Mouse (Mus musculus) heart, embryonic 12.5 days (tissue): ENCODE measurements around the gene Gm21885. TPM values are rescaled to one million over a fixed set of nuclear protein-coding genes. Genes with fewer than 3 reads are reported as not detected.

Source experiments
- ATAC-seq: fragments of 200-750 bp; cut with Nextera tagmentation; 2 replicates; pipeline ENCODE4 v1.8.0; 2017; ENCODE audit warnings: moderate TSS enrichment, moderate library complexity; ENCODE audit not compliant: insufficient number of reproducible peaks, low FRiP score
- H3K27ac ChIP-seq: fragments of 300-500 bp; sonication (generic); 2 replicates; pipeline ENCODE4 v1.5.1; 2016; ENCODE audit warnings: mild to moderate bottlenecking, moderate library complexity; ENCODE audit not compliant: poor library complexity, severe bottlenecking
- H3K27me3 ChIP-seq: fragments of 300-500 bp; sonication (generic); replicated peaks from 2 replicates; pipeline ENCODE4 v1.6.1; 2016; ENCODE audit warnings: mild to moderate bottlenecking, moderate library complexity
- H3K36me3 ChIP-seq: fragments of 300-500 bp; sonication (generic); 2 replicates; pipeline ENCODE4 v1.6.1; 2016; ENCODE audit warnings: mild to moderate bottlenecking, moderate library complexity
- H3K4me1 ChIP-seq: fragments of 300-500 bp; sonication (generic); replicated peaks from 2 replicates; pipeline ENCODE4 v1.6.1; 2016; ENCODE audit warnings: mild to moderate bottlenecking
- H3K4me2 ChIP-seq: fragments of 300-500 bp; sonication (generic); 2 replicates; pipeline ENCODE4 v1.6.1; 2016; ENCODE audit warnings: mild to moderate bottlenecking, moderate library complexity
- H3K4me3 ChIP-seq: fragments of 300-500 bp; sonication (generic); 2 replicates; pipeline ENCODE4 v1.5.1; 2016; ENCODE audit warnings: mild to moderate bottlenecking
- H3K9ac ChIP-seq: fragments of 300-500 bp; sonication (generic); 2 replicates; pipeline ENCODE4 v1.6.1; 2016; ENCODE audit warnings: mild to moderate bottlenecking, moderate library complexity
- H3K9me3 ChIP-seq: fragments of 300-500 bp; sonication (generic); replicated peaks from 2 replicates; pipeline ENCODE4 v1.6.1; 2016; ENCODE audit warnings: mild to moderate bottlenecking, moderate library complexity
- WGBS: fragments of 180-500 bp; shearing (Covaris S2); methylation state at CpG from one replicate; pipeline ENCODE4 v1.1.7; 2016; 5-methylcytosine and 5-hydroxymethylcytosine counted together
- polyA plus RNA-seq: library from polyadenylated mRNA; unstranded; fragments of >200 nt; fragmentation: Nextera tagmentation; extraction: Ambion mirVana; gene quantifications from 2 replicates; pipeline ENCODE4 v1.2.1, GENCODE M21; 2016

Gene Gm21885
- polyA plus RNA-seq, 1 experiment from 2014 or later: not detected

- no peaks in the 10 kb centered on the region for H3K27me3 ChIP-seq
- H3K27ac ChIP-seq: no peak overlapping the region
- peaks cover 18% of the 10 kb centered on the region for H3K36me3 ChIP-seq
- H3K9ac ChIP-seq: peak overlapping the region; percentile 45; the same call in 1 of the 2 replicates
- ATAC-seq: no peak
- 92% methylated on average over 3 of the region's 3 CpGs for WGBS
- peak overlapping the region; percentile 13; the same call in 1 of the 2 replicates for H3K4me2 ChIP-seq
- H3K4me1 ChIP-seq: peaks cover 37% of the 10 kb centered on the region
- no peaks in the 10 kb centered on the region for H3K9me3 ChIP-seq
- no peak overlapping the region for H3K4me3 ChIP-seq
These were observed 48.5 kb downstream of the Gm21885 start for GRCm38 (mm10) chr11:94330211-94330610.

GRCm38 (mm10) chr11:94332726-94333125, 51.1 kb downstream of the Gm21885 start:
- 91% methylated on average over 6 of the region's 6 CpGs for WGBS
- Histone ChIP-seq H3K36me3 (peaks cover 36% of the 10 kb centered on the region), H3K27ac (no peak overlapping the region), H3K4me3 (no peak overlapping the region), H3K9ac (no peak overlapping the region), H3K4me1 (peaks cover 31% of the 10 kb centered on the region), H3K27me3 (no peaks in the 10 kb centered on the region), H3K4me2 (no peak overlapping the region), H3K9me3 (no peaks in the 10 kb centered on the region)
- ATAC-seq: no peak

GRCm38 (mm10) chr11:94334386-94334968, 52.8 kb downstream of the Gm21885 start:
- Histone ChIP-seq H3K36me3 (peaks cover 53% of the 10 kb centered on the region), H3K4me3 (no peak overlapping the region), H3K27ac (no peak overlapping the region), H3K4me1 (peaks cover 28% of the 10 kb centered on the region), H3K27me3 (no peaks in the 10 kb centered on the region), H3K9me3 (no peaks in the 10 kb centered on the region), H3K9ac (no peak overlapping the region), H3K4me2 (no peak overlapping the region)
- WGBS: 75% methylated on average over 8 of the region's 8 CpGs
- peak; percentile 91 for ATAC-seq

Other genes with a start within 250 kb of the Gm21885 start
- gene Tob1, start 70.4 kb upstream of the Gm21885 start, polyA plus RNA-seq: 34.9 and 35.2 TPM in 2 replicates
- 2.0 and 2.5 TPM in 2 replicates for gene Wfikkn2, start 35.9 kb upstream of the Gm21885 start, polyA plus RNA-seq
- gene Luc7l3, start 40.1 kb downstream of the Gm21885 start, polyA plus RNA-seq: 82.0 and 84.6 TPM in 2 replicates
- gene Ankrd40, start 46.1 kb downstream of the Gm21885 start, polyA plus RNA-seq: 54.2 and 54.6 TPM in 2 replicates
- gene Abcc3, start 111.1 kb downstream of the Gm21885 start, polyA plus RNA-seq: 0.44 and 0.59 TPM in 2 replicates
- gene Cacna1g, start 192.3 kb downstream of the Gm21885 start, polyA plus RNA-seq: 1.9 and 2.7 TPM in 2 replicates
- not detected in 2 replicates for gene Spata20, start 204.3 kb downstream of the Gm21885 start, polyA plus RNA-seq
- gene Epn3, start 218.1 kb downstream of the Gm21885 start, polyA plus RNA-seq: 14.4 and 14.5 TPM in 2 replicates
- 9.1 and 11.5 TPM in 2 replicates for gene Mycbpap, start 239.9 kb downstream of the Gm21885 start, polyA plus RNA-seq